Mouse (Mus musculus): ENCODE data around the gene Tlcd2.

DNA sequence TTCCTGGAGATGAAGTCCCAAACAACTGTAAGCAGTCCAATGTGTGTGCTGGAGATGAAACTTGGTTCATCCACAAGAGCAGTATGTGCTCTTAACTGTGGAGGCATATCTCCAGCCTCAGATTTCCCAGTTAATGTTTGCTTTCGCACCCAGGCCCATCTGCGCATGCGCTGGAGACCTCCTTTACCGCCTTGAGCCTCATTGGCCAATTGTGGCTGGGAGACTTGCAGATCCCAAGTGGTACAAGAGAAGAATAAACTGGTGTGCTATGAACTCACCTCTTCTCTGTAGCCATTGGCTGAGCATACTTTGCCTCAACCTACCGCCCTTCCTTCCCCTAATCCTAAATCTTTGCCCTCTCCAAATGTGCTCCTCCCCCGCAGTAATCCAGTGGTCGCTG, 11.9 kb downstream of the Tlcd2 start:
- TF ChIP-seq CTCF (IDR thresholded peaks at IDR 0.05) (no peak), EP300 (IDR thresholded peaks at IDR 0.05; ENCODE audit: insufficient read depth, low read depth, low read length) (no peak), POLR2A (IDR thresholded peaks at IDR 0.05; ENCODE audit: insufficient read depth, low read depth, low read length) (no peak)

Measured in heart, adult 2 months (tissue).